Mouse (Mus musculus): ENCODE data around the gene Cep162. TPM values are rescaled to one million over a fixed set of nuclear protein-coding genes. Genes with fewer than 3 reads are reported as not detected.
A peak's percentile ranks its signal among the peaks of the same experiment; 100 is the strongest.

Gene Cep162
- polyA plus RNA-seq, 1 experiment from 2014 or later = 11.0 TPM

GRCm38 (mm10) chr9:87202431-87202830, 52.9 kb downstream of the Cep162 start:
- H3K27ac ChIP-seq (ENCODE audit: low read depth, low read length) = no peak overlapping the region
- no peaks in the 10 kb centered on the region for H3K4me1 ChIP-seq (ENCODE audit: control insufficient read depth, insufficient read depth, low read length)
- WGBS = 93% methylated on average over 6 of the region's 6 CpGs
- H3K9ac ChIP-seq (ENCODE audit: low read length) = no peak overlapping the region
- ATAC-seq (ENCODE audit: low FRiP score) (no peak), DNase-seq (ENCODE audit: low spot score, missing footprints) (peak; percentile 19)
- no peaks in the 10 kb centered on the region for H3K27me3 ChIP-seq (ENCODE audit: control insufficient read depth, insufficient read depth, low read length)
- no peak overlapping the region for H3K4me2 ChIP-seq
- H3K9me3 ChIP-seq (ENCODE audit: control insufficient read depth, low read length) = no peaks in the 10 kb centered on the region
- peaks cover 10% of the 10 kb centered on the region; the same call in 1 of the 2 replicates for H3K36me3 ChIP-seq (ENCODE audit: control insufficient read depth, insufficient read depth, low read length)
- no peak overlapping the region for H3K4me3 ChIP-seq (ENCODE audit: low read depth, low read length)

- peak; percentile 21 for DNase-seq (ENCODE audit: low spot score, missing footprints)
- ATAC-seq (ENCODE audit: low FRiP score) = no peak
- WGBS = 92% methylated on average over 4 of the region's 4 CpGs
- Histone ChIP-seq H3K4me1 (ENCODE audit: control insufficient read depth, insufficient read depth, low read length) (no peaks in the 10 kb centered on the region), H3K9me3 (ENCODE audit: control insufficient read depth, low read length) (no peaks in the 10 kb centered on the region), H3K9ac (ENCODE audit: low read length) (no peak overlapping the region), H3K4me3 (ENCODE audit: low read depth, low read length) (no peak overlapping the region), H3K27me3 (ENCODE audit: control insufficient read depth, insufficient read depth, low read length) (no peaks in the 10 kb centered on the region), H3K4me2 (no peak overlapping the region), H3K27ac (ENCODE audit: low read depth, low read length) (no peak overlapping the region), H3K36me3 (ENCODE audit: control insufficient read depth, insufficient read depth, low read length) (peaks cover 10% of the 10 kb centered on the region; the same call in 1 of the 2 replicates)
Measured at GRCm38 (mm10) chr9:87200919-87201318, 54.4 kb downstream of the Cep162 start.

DNA sequence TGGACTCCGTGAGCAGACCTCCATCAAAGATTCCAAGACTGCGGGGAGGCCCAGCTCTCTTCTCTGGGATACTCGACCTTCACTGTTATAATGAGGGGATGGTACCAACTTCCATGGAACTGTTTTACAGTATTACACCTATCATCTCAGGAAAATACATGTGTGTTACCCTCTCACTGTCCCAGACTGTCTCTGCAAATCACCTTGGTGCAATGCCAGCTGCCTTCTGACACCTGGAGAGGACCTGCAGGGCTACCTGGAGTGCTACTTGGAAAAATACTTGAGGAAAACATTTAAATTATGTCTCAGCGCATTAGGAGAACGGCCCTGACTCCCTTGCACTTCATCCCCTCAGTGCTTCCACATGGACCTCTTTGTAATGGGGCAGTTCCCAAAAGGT, 54.9 kb downstream of the Cep162 start:
- no peak overlapping the region for H3K4me3 ChIP-seq (ENCODE audit: low read depth, low read length)
- no peaks in the 10 kb centered on the region for H3K27me3 ChIP-seq (ENCODE audit: control insufficient read depth, insufficient read depth, low read length)
- 94% methylated on average over 5 of the region's 5 CpGs for WGBS
- H3K4me2 ChIP-seq = no peak overlapping the region
- ATAC-seq (ENCODE audit: low FRiP score) (no peak), DNase-seq (ENCODE audit: low spot score, missing footprints) (peak; percentile 57)
- H3K27ac ChIP-seq (ENCODE audit: low read depth, low read length) = no peak overlapping the region
- H3K9ac ChIP-seq (ENCODE audit: low read length) = no peak overlapping the region
- peaks cover 10% of the 10 kb centered on the region; the same call in 1 of the 2 replicates for H3K36me3 ChIP-seq (ENCODE audit: control insufficient read depth, insufficient read depth, low read length)
- H3K9me3 ChIP-seq (ENCODE audit: control insufficient read depth, low read length) = no peaks in the 10 kb centered on the region
- H3K4me1 ChIP-seq (ENCODE audit: control insufficient read depth, insufficient read depth, low read length) = no peaks in the 10 kb centered on the region

- Histone ChIP-seq H3K9me3 (ENCODE audit: control insufficient read depth, low read length) (no peaks in the 10 kb centered on the region), H3K27ac (ENCODE audit: low read depth, low read length) (no peak overlapping the region), H3K4me2 (no peak overlapping the region), H3K4me3 (ENCODE audit: low read depth, low read length) (no peak overlapping the region), H3K27me3 (ENCODE audit: control insufficient read depth, insufficient read depth, low read length) (no peaks in the 10 kb centered on the region), H3K36me3 (ENCODE audit: control insufficient read depth, insufficient read depth, low read length) (peaks cover 5% of the 10 kb centered on the region; the same call in 1 of the 2 replicates), H3K9ac (ENCODE audit: low read length) (no peak overlapping the region), H3K4me1 (ENCODE audit: control insufficient read depth, insufficient read depth, low read length) (no peaks in the 10 kb centered on the region)
- ATAC-seq (ENCODE audit: low FRiP score) (no peak), DNase-seq (ENCODE audit: low spot score, missing footprints) (peak; percentile 51)
- 90% methylated on average over 6 of the region's 6 CpGs for WGBS
Measured at GRCm38 (mm10) chr9:87198036-87198435, 57.3 kb downstream of the Cep162 start.

DNA sequence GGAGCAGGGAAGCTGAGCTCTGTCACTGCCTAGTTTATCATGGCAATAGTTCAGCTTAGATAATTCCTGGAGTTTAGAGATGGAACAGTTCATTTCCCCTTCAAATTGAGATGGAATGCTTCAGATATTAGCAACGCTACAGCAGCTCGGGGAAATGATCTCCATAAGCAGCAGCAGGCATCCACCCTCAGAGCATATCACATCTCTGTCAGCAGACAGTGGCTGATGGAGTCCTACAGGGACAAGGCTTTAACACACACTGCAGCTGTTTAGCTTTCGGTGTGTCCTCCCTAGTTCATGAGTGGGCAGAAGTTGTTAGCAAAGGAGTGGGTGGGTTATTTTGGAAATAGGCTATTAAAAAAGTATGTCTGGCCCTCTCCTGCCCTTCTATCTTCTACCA, 58.1 kb downstream of the Cep162 start:
- no peak for DNase-seq (ENCODE audit: low spot score, missing footprints)
- no peaks in the 10 kb centered on the region for H3K9me3 ChIP-seq (ENCODE audit: control insufficient read depth, low read length)
- H3K4me1 ChIP-seq (ENCODE audit: control insufficient read depth, insufficient read depth, low read length) = no peaks in the 10 kb centered on the region
- no peak overlapping the region for H3K9ac ChIP-seq (ENCODE audit: low read length)
- no peak overlapping the region for H3K4me2 ChIP-seq
- peaks cover 11% of the 10 kb centered on the region for H3K36me3 ChIP-seq (ENCODE audit: control insufficient read depth, insufficient read depth, low read length)
- H3K4me3 ChIP-seq (ENCODE audit: low read depth, low read length) = no peak overlapping the region
- ATAC-seq (ENCODE audit: low FRiP score) = no peak
- no peaks in the 10 kb centered on the region for H3K27me3 ChIP-seq (ENCODE audit: control insufficient read depth, insufficient read depth, low read length)
- WGBS = 87% methylated on average over 3 of the region's 3 CpGs
- no peak overlapping the region for H3K27ac ChIP-seq (ENCODE audit: low read depth, low read length)

GRCm38 (mm10) chr9:87193721-87194120, 61.6 kb downstream of the Cep162 start:
- H3K27me3 ChIP-seq (ENCODE audit: control insufficient read depth, insufficient read depth, low read length) = no peaks in the 10 kb centered on the region
- 93% methylated on average over 1 of the region's 1 CpGs for WGBS
- H3K27ac ChIP-seq (ENCODE audit: low read depth, low read length) = no peak overlapping the region
- peaks cover 26% of the 10 kb centered on the region for H3K36me3 ChIP-seq (ENCODE audit: control insufficient read depth, insufficient read depth, low read length)
- no peaks in the 10 kb centered on the region for H3K4me1 ChIP-seq (ENCODE audit: control insufficient read depth, insufficient read depth, low read length)
- no peaks in the 10 kb centered on the region for H3K9me3 ChIP-seq (ENCODE audit: control insufficient read depth, low read length)
- no peak for ATAC-seq (ENCODE audit: low FRiP score)
- H3K4me2 ChIP-seq = no peak overlapping the region
- no peak overlapping the region for H3K4me3 ChIP-seq (ENCODE audit: low read depth, low read length)
- peak; percentile 17 for DNase-seq (ENCODE audit: low spot score, missing footprints)
- H3K9ac ChIP-seq (ENCODE audit: low read length) = no peak overlapping the region

GRCm38 (mm10) chr9:87187336-87187735, 68.0 kb downstream of the Cep162 start:
- Histone ChIP-seq H3K4me1 (ENCODE audit: control insufficient read depth, insufficient read depth, low read length) (no peaks in the 10 kb centered on the region), H3K27me3 (ENCODE audit: control insufficient read depth, insufficient read depth, low read length) (no peaks in the 10 kb centered on the region), H3K9ac (ENCODE audit: low read length) (no peak overlapping the region), H3K4me2 (no peak overlapping the region), H3K36me3 (ENCODE audit: control insufficient read depth, insufficient read depth, low read length) (peaks cover 16% of the 10 kb centered on the region), H3K4me3 (ENCODE audit: low read depth, low read length) (no peak overlapping the region), H3K27ac (ENCODE audit: low read depth, low read length) (no peak overlapping the region), H3K9me3 (ENCODE audit: control insufficient read depth, low read length) (no peaks in the 10 kb centered on the region)
- ATAC-seq (ENCODE audit: low FRiP score) = no peak
- 94% methylated on average over 4 of the region's 4 CpGs for WGBS
- peak; percentile 70 for DNase-seq (ENCODE audit: low spot score, missing footprints)

- no peak overlapping the region for H3K4me2 ChIP-seq
- ATAC-seq (ENCODE audit: low FRiP score) = no peak
Measured at GRCm38 (mm10) chr9:87182231-87182630, 73.1 kb downstream of the Cep162 start.

DNA sequence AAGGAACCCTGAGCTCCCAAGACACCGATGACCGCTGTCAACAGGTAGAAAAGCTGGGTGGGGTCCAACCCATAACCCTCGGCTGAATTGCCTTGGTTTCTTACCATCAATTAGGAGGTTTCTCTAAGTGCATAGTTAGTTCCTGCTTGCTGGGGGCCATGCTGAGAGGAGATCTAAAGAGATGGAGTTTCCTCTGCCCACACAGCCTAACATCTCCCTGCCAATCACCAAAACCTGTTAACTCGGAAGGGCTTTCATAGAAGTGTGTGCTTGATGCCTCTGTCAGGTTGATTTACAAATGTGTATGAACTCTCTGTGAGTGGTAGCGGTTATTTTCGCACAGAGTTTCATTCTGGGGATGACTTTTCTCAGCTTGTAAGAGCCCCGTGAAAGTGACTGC, 76.8 kb downstream of the Cep162 start:
- Histone ChIP-seq H3K27ac (ENCODE audit: low read depth, low read length) (no peak overlapping the region), H3K27me3 (ENCODE audit: control insufficient read depth, insufficient read depth, low read length) (no peaks in the 10 kb centered on the region), H3K4me3 (ENCODE audit: low read depth, low read length) (no peak overlapping the region), H3K36me3 (ENCODE audit: control insufficient read depth, insufficient read depth, low read length) (no peaks in the 10 kb centered on the region), H3K4me2 (no peak overlapping the region), H3K9ac (ENCODE audit: low read length) (no peak overlapping the region), H3K4me1 (ENCODE audit: control insufficient read depth, insufficient read depth, low read length) (no peaks in the 10 kb centered on the region), H3K9me3 (ENCODE audit: control insufficient read depth, low read length) (no peaks in the 10 kb centered on the region)
- ATAC-seq (ENCODE audit: low FRiP score) = no peak
- 80% methylated on average over 7 of the region's 7 CpGs for WGBS
- DNase-seq (ENCODE audit: low spot score, missing footprints) = peak; percentile 26

More at GRCm38 (mm10) chr9:87182231-87182630, 73.1 kb downstream of the Cep162 start:
- DNase-seq (ENCODE audit: low spot score, missing footprints) = no peak
- no peaks in the 10 kb centered on the region for H3K4me1 ChIP-seq (ENCODE audit: control insufficient read depth, insufficient read depth, low read length)
- H3K36me3 ChIP-seq (ENCODE audit: control insufficient read depth, insufficient read depth, low read length) = no peaks in the 10 kb centered on the region
- H3K4me3 ChIP-seq (ENCODE audit: low read depth, low read length) = no peak overlapping the region
- H3K27ac ChIP-seq (ENCODE audit: low read depth, low read length) = no peak overlapping the region
- WGBS = 79% methylated on average over 10 of the region's 10 CpGs
- no peaks in the 10 kb centered on the region for H3K9me3 ChIP-seq (ENCODE audit: control insufficient read depth, low read length)
- no peaks in the 10 kb centered on the region for H3K27me3 ChIP-seq (ENCODE audit: control insufficient read depth, insufficient read depth, low read length)
- H3K9ac ChIP-seq (ENCODE audit: low read length) = no peak overlapping the region

Data from midbrain, embryonic 11.5 days (tissue).